Mouse (Mus musculus): Measurements from ENCODE around the gene Scd1.

- TF ChIP-seq POLR2A (IDR thresholded peaks at IDR 0.05; ENCODE audit: control insufficient read depth, low read depth, low read length) (no peak), CTCF (IDR thresholded peaks at IDR 0.05; ENCODE audit: control insufficient read depth, insufficient read depth, insufficient replicate concordance, low read depth, low read length) (no peak)
These were observed 38.3 kb downstream of the Scd1 start for GRCm38 (mm10) chr19:44369371-44369770.

Data from testis, adult 2 months (tissue).